Mouse (Mus musculus) embryonic facial prominence, embryonic 15.5 days (tissue): ENCODE data around the gene Olfr1499. TPM values are rescaled to one million over a fixed set of nuclear protein-coding genes. Genes with fewer than 3 reads are reported as not detected.

Experiments used
- ATAC-seq: fragments of 200-750 bp; cut with Nextera tagmentation; 2 replicates; pipeline ENCODE4 v1.8.0; 2017; ENCODE audit warnings: low read depth, moderate TSS enrichment; ENCODE audit not compliant: insufficient number of reproducible peaks, low FRiP score, low TSS enrichment
- H3K27ac ChIP-seq: fragments of 300-500 bp; sonication (generic); replicated peaks from 2 replicates; pipeline ENCODE4 v1.5.1; 2015; ENCODE audit warnings: mild to moderate bottlenecking, inconsistent platforms
- H3K27me3 ChIP-seq: fragments of 300-500 bp; sonication (generic); 2 replicates; pipeline ENCODE4 v1.6.1; 2015; ENCODE audit warnings: inconsistent platforms
- H3K36me3 ChIP-seq: fragments of 300-500 bp; sonication (generic); 2 replicates; pipeline ENCODE4 v1.6.1; 2015; ENCODE audit warnings: mild to moderate bottlenecking, inconsistent platforms
- H3K4me1 ChIP-seq: fragments of 300-500 bp; sonication (generic); 2 replicates; pipeline ENCODE4 v1.6.1; 2015; ENCODE audit warnings: inconsistent platforms
- H3K4me2 ChIP-seq: fragments of 300-500 bp; sonication (generic); replicated peaks from 2 replicates; pipeline ENCODE4 v1.6.1; 2015; ENCODE audit warnings: mild to moderate bottlenecking, inconsistent platforms
- H3K4me3 ChIP-seq: fragments of 300-500 bp; sonication (generic); replicated peaks from 2 replicates; pipeline ENCODE4 v1.5.1; 2015; ENCODE audit warnings: mild to moderate bottlenecking, inconsistent platforms
- H3K9ac ChIP-seq: fragments of 300-500 bp; sonication (generic); 2 replicates; pipeline ENCODE4 v1.6.1; 2015; ENCODE audit warnings: inconsistent platforms
- H3K9me3 ChIP-seq: fragments of 300-500 bp; sonication (generic); replicated peaks from 2 replicates; pipeline ENCODE4 v1.6.1; 2016; ENCODE audit warnings: inconsistent platforms
- WGBS: fragments of 180-500 bp; shearing (Covaris S2); methylation state at CpG from one replicate; pipeline ENCODE4 v1.1.7; 2015; 5-methylcytosine and 5-hydroxymethylcytosine counted together
- polyA plus RNA-seq: library from polyadenylated mRNA; unstranded; fragments of >200 nt; fragmentation: Nextera tagmentation; extraction: Ambion mirVana; gene quantifications from 2 replicates; pipeline ENCODE4 v1.2.1, GENCODE M21; 2015

Olfr1499 gene
- polyA plus RNA-seq, 1 experiment from 2014 or later, result not detected

- Histone ChIP-seq H3K9ac (no peak within 1 kb of the TSS), H3K4me2 (no peak within 1 kb of the TSS), H3K27me3 (no peaks in the 10 kb centered on the region), H3K9me3 (no peaks in the 10 kb centered on the region), H3K4me3 (no peak within 1 kb of the TSS), H3K27ac (no peak within 1 kb of the TSS), H3K4me1 (no peaks in the 10 kb centered on the region), H3K36me3 (no peaks in the 10 kb centered on the region)
- WGBS, result 67% methylated on average over 3 of the region's 3 CpGs
- no peak for ATAC-seq
Observed at GRCm38 (mm10) chr19:13764306-13764705, 54.9 kb downstream of the Olfr1499 start, which contains the start of gene Olfr1495. Gene Olfr1495, plus strand, starts transcription at chr19:13764606.

Other genes with a start within 250 kb of the Olfr1499 start
- not detected in 2 replicates for gene Olfr1484, start 235.9 kb downstream of the Olfr1499 start, polyA plus RNA-seq
- gene Olfr1487, start 202.1 kb downstream of the Olfr1499 start, polyA plus RNA-seq, result not detected in 2 replicates
- gene Olfr1489, start 187.8 kb downstream of the Olfr1499 start, polyA plus RNA-seq, result 0.05 TPM in 1 of 2 replicates, not detected in the other
- gene Olfr1490, start 168.4 kb downstream of the Olfr1499 start, polyA plus RNA-seq, result not detected in 2 replicates
- not detected in 2 replicates for gene Olfr1491, start 122.2 kb downstream of the Olfr1499 start, polyA plus RNA-seq
- not detected in 2 replicates for gene Olfr1493-ps1, start 96.2 kb downstream of the Olfr1499 start, polyA plus RNA-seq
- not detected in 2 replicates for gene Olfr1494, start 79.7 kb downstream of the Olfr1499 start, polyA plus RNA-seq
- gene Olfr1495, start 54.8 kb downstream of the Olfr1499 start, polyA plus RNA-seq, result 0.09 TPM in 1 of 2 replicates, not detected in the other
- gene Olfr1496, start 41.6 kb downstream of the Olfr1499 start, polyA plus RNA-seq, result not detected in 2 replicates
- 0.24 TPM in 1 of 2 replicates, not detected in the other for gene Olfr1497, start 21.2 kb downstream of the Olfr1499 start, polyA plus RNA-seq
- 0.16 and 0.23 TPM in 2 replicates for gene Olfr1500, start 11.0 kb upstream of the Olfr1499 start, polyA plus RNA-seq
- gene Olfr1501, start 31.2 kb upstream of the Olfr1499 start, polyA plus RNA-seq, result 0.04 and 0.25 TPM in 2 replicates
- not detected in 2 replicates for gene Olfr1502, start 42.3 kb upstream of the Olfr1499 start, polyA plus RNA-seq
- gene Olfr1504, start 78.5 kb upstream of the Olfr1499 start, polyA plus RNA-seq, result not detected in 2 replicates
- gene Olfr1505, start 94.1 kb upstream of the Olfr1499 start, polyA plus RNA-seq, result not detected in 2 replicates